Mouse (Mus musculus) kidney, adult 2 months (tissue): ENCODE data around the gene Rcc1. TPM values are rescaled to one million over a fixed set of nuclear protein-coding genes. Genes with fewer than 3 reads are reported as not detected.
A peak's percentile ranks its signal among the peaks of the same experiment; 100 is the strongest.

Experiments used
- DNase-seq: peaks from one replicate; pipeline ENCODE4 v3.0.0; 2021
- H3K27ac ChIP-seq: fragments of 200-500 bp; 2 replicates; pipeline ENCODE4 v1.5.1; 2012; ENCODE audit warnings: low read depth, low read length, control low read depth, inconsistent platforms; ENCODE audit not compliant: insufficient read depth
- H3K27me3 ChIP-seq: fragments of 200-500 bp; replicated peaks from 2 replicates; pipeline ENCODE4 v1.6.1; 2012; ENCODE audit warnings: mild to moderate bottlenecking, moderate library complexity, low read length, inconsistent platforms; ENCODE audit not compliant: control insufficient read depth, insufficient read depth
- H3K36me3 ChIP-seq: fragments of 200-500 bp; 2 replicates; pipeline ENCODE4 v1.6.1; 2012; ENCODE audit warnings: mild to moderate bottlenecking, moderate library complexity, low read length, inconsistent platforms; ENCODE audit not compliant: control insufficient read depth, insufficient read depth
- H3K4me1 ChIP-seq: fragments of 200-500 bp; 2 replicates; pipeline ENCODE4 v1.6.1; 2011; ENCODE audit warnings: low read length; ENCODE audit not compliant: control insufficient read depth, insufficient read depth
- H3K4me3 ChIP-seq: fragments of 200-500 bp; 2 replicates; pipeline ENCODE4 v1.5.1; 2011; ENCODE audit warnings: mild to moderate bottlenecking, low read depth, low read length, control low read depth; ENCODE audit not compliant: insufficient read depth
- CTCF ChIP-seq: fragments of 200-500 bp; conservative IDR thresholded peaks from 2 replicates; pipeline ENCODE4 v1.5.1; 2011; ENCODE audit warnings: low read depth, mild to moderate bottlenecking, control low read depth, low read length, moderate library complexity, mixed read lengths; ENCODE audit not compliant: insufficient read depth, insufficient read length
- POLR2A ChIP-seq: fragments of 200-500 bp; IDR thresholded peaks from one replicate; pipeline ENCODE4 v1.6.1; 2011; ENCODE audit warnings: low read depth, low read length, control low read depth
- WGBS: fragments of 180-500 bp; shearing (Covaris S2); methylation state at CpG from one replicate; pipeline ENCODE4 v1.1.7; 2018; 5-methylcytosine and 5-hydroxymethylcytosine counted together
- polyA plus RNA-seq: library from polyadenylated mRNA; depleted of rRNA; stranded (reverse); fragments of >200 nt; gene quantifications from 2 replicates; pipeline ENCODE4 v1.2.3, GENCODE M21; 2012

Gene Rcc1
- polyA plus RNA-seq, 1 experiment = 10.1 TPM

- WGBS = 93% methylated on average over 1 of the region's 1 CpGs
- DNase-seq = no peak
- Histone ChIP-seq H3K4me1 (no peaks in the 10 kb centered on the region), H3K36me3 (peaks cover 14% of the 10 kb centered on the region), H3K4me3 (no peak overlapping the region), H3K27me3 (no peaks in the 10 kb centered on the region), H3K27ac (no peak overlapping the region)
- TF ChIP-seq CTCF (no peak), POLR2A (no peak)
These were observed 20.4 kb upstream of the Rcc1 start for GRCm38 (mm10) chr4:132373820-132374219.

DNA sequence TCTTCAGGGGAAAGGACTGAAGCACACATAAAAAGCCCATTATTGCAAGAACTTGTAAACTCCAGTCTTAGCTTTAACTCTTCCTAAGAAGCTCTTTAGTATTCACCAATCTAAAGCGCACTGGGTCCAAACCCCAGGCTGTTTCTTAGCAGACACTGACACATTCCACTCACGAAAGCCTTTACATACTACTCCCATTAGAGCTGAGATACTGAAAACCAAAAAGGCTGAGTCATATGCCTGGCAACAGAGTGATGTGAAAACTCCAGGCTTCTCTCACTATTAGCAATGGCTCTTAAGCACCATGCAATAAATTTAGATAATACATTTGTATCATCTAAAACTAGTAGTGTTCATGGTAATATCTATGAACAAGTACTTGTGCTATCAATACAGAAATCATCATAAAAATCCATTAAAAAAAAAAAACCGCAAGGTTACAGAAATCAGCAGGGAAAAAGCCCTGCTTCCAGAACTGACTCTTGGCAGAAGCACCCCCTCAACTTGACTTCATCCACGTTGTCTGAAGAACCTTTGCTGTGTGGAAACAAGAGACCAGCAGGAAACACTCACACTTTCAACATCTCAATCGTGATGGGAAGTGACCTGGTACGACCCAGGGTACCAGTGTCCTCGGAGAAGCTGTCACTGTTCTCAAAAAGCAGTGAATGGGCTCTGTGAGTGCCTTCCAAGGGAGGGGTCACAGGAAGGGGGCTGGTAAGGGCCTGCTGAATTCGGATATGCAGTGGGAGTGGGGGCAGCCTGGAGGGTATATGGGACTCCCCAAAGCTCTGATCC, 16.7 kb upstream of the Rcc1 start:
- H3K27ac ChIP-seq = no peak overlapping the region
- no peaks in the 10 kb centered on the region for H3K4me1 ChIP-seq
- H3K27me3 ChIP-seq = no peaks in the 10 kb centered on the region
- peaks cover 11% of the 10 kb centered on the region for H3K36me3 ChIP-seq
- no peak for DNase-seq
- TF ChIP-seq CTCF = no peak
- TF ChIP-seq POLR2A = no peak
- WGBS = 63% methylated on average over 8 of the region's 8 CpGs
- H3K4me3 ChIP-seq = no peak overlapping the region

GRCm38 (mm10) chr4:132367480-132368201, 14.2 kb upstream of the Rcc1 start:
- DNase-seq = peak; percentile 51
- Histone ChIP-seq H3K36me3 (peaks cover 9% of the 10 kb centered on the region), H3K4me3 (no peak overlapping the region), H3K27ac (peak overlapping the region; percentile 9; the same call in 1 of the 2 replicates), H3K27me3 (no peaks in the 10 kb centered on the region), H3K4me1 (no peaks in the 10 kb centered on the region)
- TF ChIP-seq CTCF (no peak), POLR2A (no peak)
- 51% methylated on average over 18 of the region's 18 CpGs for WGBS

GRCm38 (mm10) chr4:132365450-132366060, 12.2 kb upstream of the Rcc1 start:
- no peak overlapping the region for H3K27ac ChIP-seq
- peaks cover 10% of the 10 kb centered on the region for H3K36me3 ChIP-seq
- DNase-seq = no peak
- no peaks in the 10 kb centered on the region for H3K27me3 ChIP-seq
- 70% methylated on average over 13 of the region's 13 CpGs for WGBS
- H3K4me3 ChIP-seq = no peak overlapping the region
- H3K4me1 ChIP-seq = no peaks in the 10 kb centered on the region
- TF ChIP-seq POLR2A (no peak), CTCF (no peak)

DNA sequence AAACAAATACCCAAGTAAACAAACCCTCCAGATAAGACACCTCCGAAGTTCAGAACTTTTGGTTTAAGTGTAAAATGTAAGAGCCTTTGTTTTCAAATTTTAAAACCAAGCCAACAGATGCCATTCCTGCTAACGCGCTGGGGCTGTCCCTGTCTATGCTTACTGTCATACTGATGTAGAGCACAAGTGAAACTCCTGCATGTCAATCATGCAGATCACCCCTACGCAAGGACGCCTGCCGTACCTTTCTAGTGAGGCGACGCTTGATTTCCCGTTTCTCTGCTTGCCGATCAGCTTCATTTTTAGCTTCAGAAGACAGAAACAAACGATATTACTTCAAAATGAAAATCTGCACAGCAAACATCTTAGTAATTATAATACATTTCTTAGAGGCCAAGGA, 10.1 kb upstream of the Rcc1 start:
- no peaks in the 10 kb centered on the region for H3K4me1 ChIP-seq
- no peak for DNase-seq
- no peaks in the 10 kb centered on the region for H3K27me3 ChIP-seq
- TF ChIP-seq CTCF = no peak
- TF ChIP-seq POLR2A = no peak
- H3K4me3 ChIP-seq = no peak overlapping the region
- H3K27ac ChIP-seq = no peak overlapping the region
- peaks cover 8% of the 10 kb centered on the region for H3K36me3 ChIP-seq
- WGBS = 95% methylated on average over 11 of the region's 11 CpGs

- Histone ChIP-seq H3K27ac (no peak overlapping the region), H3K4me1 (no peaks in the 10 kb centered on the region), H3K36me3 (peaks cover 9% of the 10 kb centered on the region), H3K27me3 (no peaks in the 10 kb centered on the region), H3K4me3 (no peak overlapping the region)
- DNase-seq = no peak
- 84% methylated on average over 4 of the region's 4 CpGs for WGBS
- TF ChIP-seq CTCF = no peak
- TF ChIP-seq POLR2A = no peak
These were observed 6.1 kb upstream of the Rcc1 start for GRCm38 (mm10) chr4:132359510-132359909.

DNA sequence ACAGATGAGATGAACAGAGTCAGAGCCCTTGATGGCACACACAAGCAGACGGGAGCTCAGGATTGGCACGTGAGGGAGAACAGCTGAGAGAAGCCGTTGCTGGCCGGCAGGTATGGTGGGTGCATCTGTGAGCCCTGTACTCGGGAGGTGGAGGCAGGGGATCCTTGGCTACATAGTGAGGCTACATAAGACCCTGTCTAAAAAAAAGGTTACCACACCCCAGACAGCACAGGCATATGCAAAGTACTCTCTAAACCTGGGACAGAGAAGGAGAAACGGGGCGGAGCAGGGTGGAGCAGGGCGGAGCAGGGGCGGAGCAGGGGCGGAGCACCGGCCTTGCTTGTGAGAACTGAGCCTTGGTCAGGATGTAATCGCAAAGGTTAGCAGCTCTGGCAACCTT, 2.8 kb upstream of the Rcc1 start:
- H3K36me3 ChIP-seq = peaks cover 9% of the 10 kb centered on the region
- 58% methylated on average over 12 of the region's 12 CpGs for WGBS
- no peak overlapping the region for H3K4me3 ChIP-seq

More for the DNA sequence above, 2.8 kb upstream of the Rcc1 start:
- no peak overlapping the region for H3K27ac ChIP-seq
- TF ChIP-seq CTCF (no peak), POLR2A (no peak)
- peak; percentile 72 for DNase-seq
- no peaks in the 10 kb centered on the region for H3K27me3 ChIP-seq
- peaks cover 2% of the 10 kb centered on the region; the same call in 1 of the 2 replicates for H3K4me1 ChIP-seq
